Mouse (Mus musculus) CD4-positive, CD25-positive, alpha-beta regulatory T cell, adult 4 months (primary cell): ENCODE data around the gene Foxn3. TPM values are rescaled to one million over a fixed set of nuclear protein-coding genes. Genes with fewer than 3 reads are reported as not detected.

ENCODE experiments used
- ATAC-seq: one replicate; pipeline ENCODE4 v1.8.0; 2017
- polyA plus RNA-seq, 2 experiments: library from polyadenylated mRNA; unstranded; fragments of 100-300 nt; shearing (Covaris generic); gene quantifications; one replicate each; pipeline ENCODE4 v1.2.1; 2017

Gene Foxn3
- polyA plus RNA-seq, 2 experiments from 2014 or later = 129 to 166 TPM

DNA sequence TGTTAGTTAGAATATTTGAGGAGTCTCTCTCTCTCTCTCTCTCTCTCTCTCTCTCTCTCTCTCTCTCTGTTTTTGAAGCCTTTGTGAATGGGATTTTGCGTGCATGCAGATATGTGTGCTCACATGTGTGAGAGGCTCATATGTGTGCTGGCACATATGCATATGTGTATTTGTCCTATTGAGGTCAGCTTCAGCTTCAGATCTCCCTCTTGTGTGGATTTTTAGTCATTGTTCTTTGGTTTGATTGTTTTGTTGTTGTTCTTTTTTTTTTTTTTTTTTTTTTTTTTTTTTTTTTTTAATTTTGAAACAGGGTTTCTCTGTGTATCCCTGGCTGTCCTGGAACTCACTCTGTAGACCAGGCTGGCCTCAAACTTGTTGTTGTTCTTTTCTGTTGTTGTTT, 100.5 kb downstream of the Foxn3 start:
- no peak for ATAC-seq

DNA sequence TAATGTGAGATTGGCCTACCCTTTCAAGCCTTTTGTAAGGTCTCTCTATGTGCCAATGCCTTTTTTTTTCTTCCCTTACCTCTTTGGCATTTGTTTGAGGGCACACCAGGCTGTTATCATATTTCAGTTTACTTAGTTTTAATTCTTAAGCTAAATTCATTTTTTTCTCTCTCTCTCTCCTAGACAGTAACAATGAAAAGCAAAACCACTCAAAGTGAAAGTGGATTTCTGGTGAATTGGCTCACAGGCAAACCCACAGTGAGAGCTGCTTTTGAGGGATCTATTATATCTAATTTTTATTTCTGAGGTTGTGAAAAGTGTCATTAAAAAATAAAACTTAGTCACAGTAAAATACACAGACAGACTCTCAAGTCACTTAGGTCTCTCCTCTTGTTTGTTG, 101.1 kb downstream of the Foxn3 start:
- ATAC-seq = no peak

DNA sequence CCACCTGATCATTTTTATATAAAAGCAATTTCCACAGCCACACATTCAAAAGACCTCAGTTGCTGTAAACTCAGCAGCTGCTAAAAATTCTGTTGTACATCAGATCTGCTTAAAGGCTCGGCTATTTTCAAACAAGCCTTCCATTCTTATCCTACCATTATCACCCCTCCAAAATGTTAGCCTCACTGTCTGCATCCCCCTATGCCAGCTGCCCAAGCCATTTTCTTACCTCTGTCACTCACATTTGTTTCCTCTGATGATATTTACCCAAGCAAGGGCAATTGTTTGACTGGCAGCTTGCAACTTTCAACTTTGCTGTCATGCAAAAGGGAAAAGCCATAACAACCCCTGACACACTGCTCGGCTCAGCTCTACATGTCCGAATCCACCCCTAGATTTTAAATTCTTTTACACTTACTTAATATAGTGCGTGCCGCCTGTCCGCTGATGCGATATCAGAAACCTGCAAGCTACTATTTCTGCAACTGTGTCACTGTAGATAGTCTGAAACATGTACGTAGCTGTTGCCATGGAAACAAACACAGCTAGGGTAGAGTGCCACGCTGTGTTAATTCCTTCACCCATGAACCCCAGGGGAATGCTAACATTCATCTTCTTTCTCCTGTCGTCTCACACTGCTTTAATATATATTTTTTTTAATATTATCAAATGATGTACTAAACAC, 105.7 kb downstream of the Foxn3 start:
- ATAC-seq = no peak

DNA sequence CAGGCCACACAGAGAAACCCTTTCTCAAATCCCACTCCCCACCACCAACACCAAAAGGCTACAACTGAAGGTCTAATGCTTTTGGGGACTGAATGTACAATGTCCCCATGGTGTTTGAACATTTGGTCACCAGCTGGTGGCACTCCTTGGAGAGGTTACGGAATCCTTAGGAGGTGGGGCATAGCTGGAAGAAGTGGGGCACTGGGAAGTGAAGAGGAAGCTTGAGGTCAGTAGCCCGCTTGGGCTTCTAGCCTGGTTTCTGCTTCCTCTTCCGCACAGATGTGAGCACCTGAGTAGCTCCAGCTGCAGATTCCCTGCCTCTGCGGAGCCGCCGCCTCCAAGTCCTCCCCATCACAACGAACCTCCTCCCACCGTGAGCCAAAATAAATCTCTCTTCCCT, 107.8 kb downstream of the Foxn3 start:
- ATAC-seq = no peak

DNA sequence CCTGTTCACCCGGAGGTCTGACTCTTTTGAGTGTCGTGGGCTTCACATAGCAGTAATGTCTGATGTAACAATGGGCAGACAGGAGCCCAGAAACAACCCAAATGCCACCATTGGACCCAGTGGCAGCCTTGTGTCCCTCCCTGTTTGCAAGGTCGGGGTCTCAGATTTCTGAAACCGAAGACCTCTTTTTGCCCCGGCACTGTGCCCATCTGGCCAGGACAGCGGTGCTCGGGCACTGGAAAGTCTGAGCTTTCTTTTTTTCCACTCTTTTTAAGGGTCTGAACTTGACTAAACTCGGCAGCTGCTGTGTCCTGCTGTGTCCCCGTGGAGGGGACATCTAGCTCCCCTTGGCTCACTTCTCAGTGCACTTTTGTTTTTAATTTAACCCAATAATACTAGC, 109.0 kb downstream of the Foxn3 start:
- ATAC-seq = no peak

DNA sequence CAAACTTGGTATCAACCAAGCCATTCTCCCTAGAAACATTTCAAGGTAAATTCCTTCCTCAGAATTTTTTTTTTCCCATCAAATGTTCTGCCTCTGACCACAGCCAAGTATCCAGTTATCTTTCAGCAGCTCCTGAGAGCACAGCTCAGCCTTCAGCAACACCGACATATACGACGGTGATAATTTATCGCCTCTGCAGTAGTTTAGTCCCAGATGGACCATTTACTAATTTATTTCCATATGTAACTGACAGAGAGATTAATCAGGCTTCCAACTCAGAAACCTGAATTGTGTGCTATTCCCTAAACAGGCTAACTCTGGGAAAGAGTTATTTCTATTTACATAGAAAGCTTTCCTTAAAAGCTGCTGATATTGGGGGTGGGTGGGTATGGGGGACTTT, 109.6 kb downstream of the Foxn3 start:
- ATAC-seq = no peak

DNA sequence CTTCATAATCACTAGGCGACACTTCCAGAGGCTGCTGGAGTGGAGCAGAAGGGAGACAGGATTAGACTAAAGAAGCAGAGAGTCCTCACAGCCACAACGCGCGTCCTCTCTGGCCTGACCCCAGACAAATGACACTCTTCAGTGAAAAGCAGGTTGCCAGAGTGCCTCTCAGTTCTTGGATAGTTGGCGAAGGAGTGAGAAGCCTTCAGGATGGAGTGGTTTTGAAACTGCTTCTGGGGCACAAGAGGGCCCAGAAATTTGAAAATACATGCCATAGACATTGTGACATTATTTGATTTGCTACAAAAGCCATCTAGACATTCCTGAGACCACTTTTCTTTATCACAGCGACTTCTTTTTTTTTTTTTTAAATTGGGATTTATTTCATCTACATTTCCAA, 113.3 kb downstream of the Foxn3 start:
- no peak for ATAC-seq

DNA sequence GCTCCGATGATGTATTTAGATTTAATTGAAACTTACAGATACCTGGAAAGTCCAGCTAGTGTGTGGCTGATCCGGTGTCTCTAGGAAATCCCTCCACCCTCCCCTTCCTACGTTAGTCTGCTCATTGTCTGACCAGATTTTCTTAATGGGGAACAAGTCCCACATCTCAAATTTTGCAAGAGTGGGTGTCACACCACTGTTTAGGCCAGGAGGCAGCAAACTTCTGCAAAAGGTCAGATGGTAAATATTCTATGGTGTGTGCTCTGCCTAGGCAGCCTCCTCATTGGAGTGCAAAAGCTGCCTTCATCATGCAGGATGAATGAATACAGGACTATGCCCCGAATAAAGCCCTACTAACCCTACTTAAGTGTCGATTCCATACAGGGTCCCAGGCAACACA, 115.6 kb downstream of the Foxn3 start:
- ATAC-seq = no peak

DNA sequence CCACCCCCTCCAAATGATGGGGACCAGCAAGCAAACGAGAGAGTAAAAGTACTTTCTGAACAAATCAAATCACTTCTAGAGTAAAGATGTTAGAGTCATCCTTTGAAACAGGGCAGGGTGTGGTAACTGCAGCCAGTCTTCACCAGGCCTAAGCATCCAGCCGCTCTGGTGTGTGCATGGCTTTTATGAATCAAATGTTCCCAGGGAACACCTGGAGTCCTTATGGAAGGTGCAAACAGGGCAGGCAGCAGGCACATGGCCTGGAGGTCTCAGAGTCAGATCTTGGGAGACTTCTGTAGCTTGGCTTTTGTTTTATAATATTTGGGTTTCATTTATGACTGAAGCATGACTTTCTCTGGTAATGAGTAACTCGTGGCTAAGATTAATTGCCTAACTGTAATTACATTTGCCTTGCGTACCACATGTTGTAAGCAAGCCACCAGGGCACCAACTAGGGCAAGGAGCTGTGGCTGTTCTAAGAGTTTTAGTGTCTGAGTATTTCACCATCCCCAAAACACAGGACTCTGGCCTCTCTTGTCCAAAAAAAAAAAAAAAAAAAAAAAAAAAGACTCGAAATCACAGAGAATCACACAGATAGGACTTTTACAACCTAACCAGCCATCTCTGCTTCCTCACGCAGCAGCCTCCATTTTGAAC, 118.2 kb downstream of the Foxn3 start:
- ATAC-seq = no peak

DNA sequence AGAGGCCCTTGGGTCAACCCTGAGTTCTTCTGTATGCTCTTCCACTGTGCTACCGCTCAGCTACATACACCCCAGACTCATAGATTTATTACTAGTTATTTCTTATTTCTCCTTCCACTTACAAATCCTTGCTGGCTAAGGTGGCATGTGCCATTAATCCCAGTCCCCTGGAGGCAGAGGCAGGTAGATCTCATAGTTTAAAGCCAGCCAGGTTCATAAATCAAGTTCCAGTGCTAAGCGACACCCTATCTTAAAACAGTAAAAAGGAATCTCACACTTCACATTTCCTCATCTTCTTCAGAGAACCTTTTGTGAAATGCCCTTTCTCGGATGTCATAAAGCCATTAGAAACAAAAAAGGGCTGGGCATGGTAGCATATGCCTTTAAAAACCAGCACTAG, 120.6 kb downstream of the Foxn3 start:
- ATAC-seq = no peak

DNA sequence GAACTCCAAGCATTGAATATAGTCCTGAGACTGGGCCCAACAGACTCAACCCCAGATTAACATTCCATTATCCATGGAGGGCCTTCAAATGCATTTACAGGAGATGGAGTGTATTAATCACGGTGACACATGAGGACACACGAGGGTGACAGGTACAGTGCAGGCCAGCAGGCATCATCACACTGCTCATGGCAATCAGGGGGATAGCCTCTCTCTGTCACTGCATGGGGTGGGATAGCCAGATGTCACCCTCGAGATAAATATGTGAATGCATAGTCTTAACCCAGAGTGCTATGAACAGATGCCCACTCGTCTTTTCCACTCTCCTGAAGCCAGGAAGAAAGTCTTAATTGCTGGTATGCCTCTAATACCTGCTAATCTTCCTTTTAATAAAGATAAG, 122.4 kb downstream of the Foxn3 start:
- no peak for ATAC-seq

DNA sequence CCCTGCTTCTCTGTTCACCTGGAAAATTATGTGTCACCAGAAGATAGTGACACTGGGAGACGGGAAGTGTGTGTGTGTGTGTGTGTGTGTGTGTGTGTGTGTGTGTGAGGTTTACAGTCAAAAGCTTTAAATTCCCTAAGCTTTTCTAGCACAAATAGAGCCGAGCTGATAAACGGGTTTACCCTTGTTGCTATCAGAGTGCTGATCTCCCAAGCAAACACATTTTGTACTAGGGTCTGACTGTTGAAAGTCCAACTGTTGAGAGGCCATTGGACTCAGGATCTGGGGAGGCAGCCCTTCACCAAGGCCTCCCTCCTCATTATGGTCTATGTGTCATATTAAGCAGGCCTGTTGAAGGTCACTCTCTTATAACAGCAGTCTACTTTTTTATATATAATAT, 123.4 kb downstream of the Foxn3 start:
- no peak for ATAC-seq

DNA sequence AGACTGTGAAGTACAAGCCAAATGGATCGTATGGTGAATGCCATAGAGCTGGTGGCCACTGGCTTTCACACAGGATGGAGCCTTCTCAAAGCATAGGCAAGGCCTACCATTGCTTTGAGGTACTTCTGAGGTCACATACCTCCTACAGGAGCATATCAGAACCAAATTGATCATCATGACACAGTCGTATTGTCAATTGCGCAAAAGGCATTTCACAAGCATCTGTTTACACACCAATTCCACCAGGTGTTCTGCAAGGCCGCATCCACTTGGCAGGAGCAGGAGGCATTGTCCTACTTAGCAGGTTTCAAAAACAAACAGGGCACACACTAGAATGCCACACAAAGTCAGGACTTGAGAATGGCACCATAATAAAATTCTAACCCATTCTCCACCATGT, 128.2 kb downstream of the Foxn3 start:
- no peak for ATAC-seq

DNA sequence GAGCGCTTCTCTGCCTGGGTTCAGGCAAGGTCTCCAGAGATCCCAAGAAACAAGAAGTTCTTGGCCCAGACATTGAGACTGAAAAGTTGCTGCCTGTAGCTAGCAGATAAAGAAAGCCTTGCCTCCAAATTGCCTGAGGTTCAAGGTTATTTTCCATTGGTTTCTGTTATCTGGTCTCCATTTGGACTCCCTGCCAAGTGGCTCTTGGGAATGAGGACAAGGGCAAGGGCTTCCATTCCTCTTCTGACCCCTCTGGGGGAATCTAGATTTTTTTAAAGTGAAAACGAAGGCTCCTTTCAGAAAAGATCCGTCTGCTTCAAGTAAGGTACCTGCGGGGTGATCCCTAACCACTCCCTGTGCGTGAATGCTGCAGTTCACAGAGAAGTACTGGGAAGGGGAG, 130.0 kb downstream of the Foxn3 start:
- no peak for ATAC-seq

DNA sequence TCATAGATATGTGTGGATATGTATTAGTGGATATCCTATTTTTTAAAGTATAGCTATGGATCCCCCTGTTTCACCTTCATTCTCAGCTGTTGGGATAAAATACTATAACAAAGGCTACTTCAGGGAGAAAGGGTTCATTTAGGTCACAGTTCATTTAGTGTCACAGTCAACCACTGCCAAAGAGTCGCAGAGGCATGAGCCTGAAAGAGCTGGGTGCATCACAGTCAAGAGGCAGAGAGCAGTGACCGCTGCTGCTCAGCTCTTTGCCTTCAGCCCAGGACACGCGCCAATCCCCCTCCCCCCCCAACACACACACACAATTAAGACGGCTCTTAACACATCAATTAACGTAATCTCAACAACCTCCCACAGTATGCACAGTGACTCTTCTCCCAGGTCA, 131.8 kb downstream of the Foxn3 start:
- no peak for ATAC-seq

DNA sequence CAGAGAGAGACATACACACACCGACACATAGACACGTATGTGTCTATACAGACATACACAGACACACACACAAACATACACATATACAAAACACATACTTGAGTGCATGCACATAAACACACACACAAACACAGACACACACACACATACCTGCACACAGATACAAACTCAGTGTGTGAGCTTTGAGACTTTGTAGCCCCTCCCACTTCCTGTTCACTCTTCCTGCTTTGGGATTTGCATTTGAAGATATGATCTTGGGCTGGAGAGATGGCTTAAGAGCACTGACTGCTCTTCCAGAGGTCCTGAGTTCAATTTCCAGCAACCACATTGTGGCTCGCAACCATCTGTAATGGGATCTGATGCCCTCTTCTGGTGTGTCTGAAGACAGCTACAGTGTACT, 132.4 kb downstream of the Foxn3 start:
- ATAC-seq = peak; percentile 56

DNA sequence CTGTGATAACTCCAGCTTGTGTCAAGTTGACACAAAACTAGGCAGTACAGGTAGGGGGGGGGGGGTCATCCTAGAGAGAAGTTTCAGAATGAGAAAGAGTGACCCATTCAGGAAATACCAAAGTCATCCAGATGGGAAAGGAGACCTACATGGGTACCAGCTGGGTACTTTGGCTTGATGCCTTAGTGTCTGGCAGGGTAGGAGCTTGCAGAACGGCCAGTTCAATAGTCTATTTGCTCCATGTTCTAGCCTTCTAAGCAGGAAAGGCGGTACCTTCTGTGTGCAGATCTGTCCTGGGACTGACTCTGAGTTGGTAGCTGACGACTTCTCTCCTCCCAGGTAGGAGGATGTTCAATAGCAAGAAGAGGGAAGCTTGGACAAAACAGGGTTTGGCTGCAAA, 134.3 kb downstream of the Foxn3 start:
- ATAC-seq = no peak

DNA sequence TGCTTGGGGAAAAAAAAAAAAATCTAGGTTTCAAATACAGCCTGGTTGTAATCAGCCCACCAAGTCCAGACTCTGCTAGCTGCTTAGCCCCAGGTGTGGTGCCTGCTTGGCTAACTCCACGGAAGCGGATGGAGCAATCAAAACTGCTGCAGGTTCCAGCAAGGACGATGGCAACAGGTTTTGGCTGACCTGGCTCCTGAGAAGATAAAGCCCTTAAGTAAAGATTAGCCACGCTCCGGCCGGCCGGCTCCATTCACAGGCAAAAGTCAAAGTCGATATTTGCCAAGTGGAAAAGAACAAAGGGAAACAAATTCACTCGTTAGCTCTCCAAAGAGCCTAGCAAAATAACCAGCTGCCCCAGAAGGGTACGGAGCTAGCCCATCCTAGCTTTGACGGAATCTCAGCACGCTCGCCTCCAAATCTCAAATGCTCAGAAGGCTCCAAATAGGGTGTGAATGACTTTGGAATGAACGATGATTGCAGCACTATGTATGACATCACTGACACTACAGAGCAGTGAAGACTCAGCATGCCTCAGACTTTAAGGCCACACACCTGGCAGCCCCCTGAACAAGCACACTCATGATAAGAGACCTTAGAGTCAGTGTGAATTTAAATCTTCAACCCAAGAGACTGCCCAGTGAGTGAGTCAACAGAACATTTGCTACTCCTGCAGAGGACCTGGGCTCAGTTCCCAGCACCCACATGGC, 137.0 kb downstream of the Foxn3 start:
- no peak for ATAC-seq

DNA sequence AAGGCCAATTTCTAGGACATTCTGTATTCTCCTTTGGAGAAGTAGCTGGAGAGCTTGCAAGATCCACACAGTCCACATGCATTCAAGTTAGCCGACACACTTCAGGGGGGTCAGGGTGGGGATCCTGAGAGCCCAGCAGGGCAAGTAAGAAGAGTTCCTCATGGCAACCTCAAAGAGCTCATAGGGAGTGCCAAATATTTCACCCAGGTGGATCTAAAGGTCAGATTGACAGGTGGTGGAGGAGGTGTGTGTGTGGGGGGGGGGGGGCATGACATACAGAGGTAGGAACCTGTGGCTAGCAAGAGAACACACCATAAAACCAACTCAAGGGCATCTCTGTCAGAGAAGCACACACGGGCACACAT, 144.0 kb downstream of the Foxn3 start:
- ATAC-seq = no peak

DNA sequence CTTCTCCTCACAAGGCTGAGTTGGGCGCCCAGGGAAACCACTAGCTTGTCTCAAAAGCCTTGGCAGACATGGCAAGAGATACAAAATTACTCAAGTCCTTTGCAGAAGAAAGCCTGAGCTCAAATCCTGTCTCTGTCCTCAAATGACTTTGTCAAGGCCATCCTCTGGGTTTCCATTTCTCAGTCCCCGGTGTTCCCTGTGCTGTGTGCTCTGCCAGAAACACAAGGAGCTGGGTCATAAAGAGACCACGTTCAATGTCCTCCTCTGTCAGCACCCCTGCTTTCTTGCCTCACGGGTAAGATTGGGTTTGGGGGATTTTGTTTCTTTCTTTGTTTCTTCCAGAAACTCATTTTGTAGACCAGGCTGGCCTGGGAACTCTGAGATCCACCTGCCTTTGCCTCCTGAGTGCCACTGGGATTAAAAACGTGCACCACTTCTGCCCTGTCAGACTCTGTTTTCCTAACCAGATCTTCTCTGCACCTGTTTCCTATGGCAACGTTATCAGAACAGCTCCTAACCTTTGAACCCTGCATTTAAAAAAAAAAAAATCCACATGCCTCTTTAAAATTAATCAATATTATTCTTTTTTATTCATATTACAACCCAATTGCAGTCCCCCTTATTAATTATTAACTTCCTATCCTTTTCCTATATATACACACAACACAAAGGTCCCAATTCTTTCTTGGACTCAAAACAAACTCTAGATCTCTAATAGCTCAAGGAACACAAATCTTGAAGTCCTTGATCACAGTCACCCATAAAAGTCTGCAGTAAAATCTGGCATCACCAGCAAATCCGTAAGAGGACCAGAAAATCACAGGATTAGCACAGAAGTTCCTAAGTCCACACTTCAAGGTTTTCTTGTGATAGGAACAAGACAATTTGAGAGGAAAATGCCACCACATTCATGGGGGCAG, 144.6 kb downstream of the Foxn3 start:
- ATAC-seq = no peak

DNA sequence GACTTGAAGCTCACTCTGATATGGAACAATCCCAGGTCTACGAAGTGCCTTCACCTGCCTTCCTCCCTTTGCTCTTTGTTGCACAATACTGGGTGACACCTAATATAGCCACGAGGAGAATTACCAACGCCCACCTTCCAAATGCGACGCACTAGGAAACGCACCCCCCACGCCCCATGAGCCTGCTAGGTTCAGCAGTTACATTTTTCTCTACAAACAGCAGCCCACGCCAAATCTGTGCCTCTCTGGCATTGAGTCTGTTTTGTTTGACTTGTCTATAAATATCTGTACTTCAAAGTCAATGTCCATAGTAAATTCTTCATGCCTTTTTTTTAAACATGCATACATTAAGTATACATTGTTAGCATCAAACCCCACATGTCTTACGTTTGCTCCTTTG, 145.5 kb downstream of the Foxn3 start:
- no peak for ATAC-seq

DNA sequence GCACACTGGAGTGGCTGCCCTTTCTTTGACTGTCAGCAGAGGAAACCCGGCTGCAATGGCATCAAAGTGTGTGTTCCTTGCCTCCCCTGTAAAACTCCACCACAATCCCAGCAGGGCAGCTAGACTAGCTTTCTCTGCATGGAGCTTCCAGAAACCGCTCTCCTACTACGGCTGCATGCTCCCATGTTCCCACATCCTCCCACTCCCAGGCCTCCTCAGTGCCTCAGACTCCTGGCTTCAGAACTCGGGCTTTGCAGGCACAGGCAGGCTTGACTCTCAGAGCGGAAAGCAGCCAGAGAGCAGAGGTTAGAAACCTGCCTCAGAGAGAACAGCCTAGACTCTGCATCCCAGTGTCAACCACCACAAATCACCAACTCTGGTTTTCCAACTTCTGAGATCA, 147.8 kb downstream of the Foxn3 start:
- ATAC-seq = no peak

DNA sequence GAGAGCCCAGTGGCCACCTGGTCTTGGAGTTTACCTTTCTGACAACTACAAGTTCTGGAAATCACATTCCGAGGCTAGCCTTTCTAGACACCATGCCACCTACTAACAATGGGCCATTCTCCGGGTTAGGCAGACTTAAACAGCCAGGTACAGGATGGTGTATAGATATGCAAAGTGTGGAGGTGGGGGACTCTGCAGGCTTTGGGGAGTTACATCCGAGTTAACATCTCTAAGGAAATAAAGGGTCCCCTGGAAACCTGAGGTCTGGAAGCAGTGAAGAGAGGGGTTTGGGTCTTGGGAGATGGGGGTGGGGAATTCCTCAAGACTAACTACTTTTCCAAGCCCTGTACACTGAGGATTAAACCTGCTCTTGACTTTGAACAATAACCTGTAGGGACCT, 150.9 kb downstream of the Foxn3 start:
- no peak for ATAC-seq
